Mouse (Mus musculus) embryonic fibroblast, embryonic 13.5 days (primary cell): ENCODE measurements around the gene Rbms3. TPM values are rescaled to one million over a fixed set of nuclear protein-coding genes. Genes with fewer than 3 reads are reported as not detected.
A peak's percentile ranks its signal among the peaks of the same experiment; 100 is the strongest.

Source experiments
- H3K27ac ChIP-seq: 2 replicates; pipeline ENCODE4 v1.5.1; 2012; ENCODE audit warnings: low read length, control low read depth, inconsistent platforms; ENCODE audit not compliant: insufficient read depth
- H3K4me1 ChIP-seq: 2 replicates; pipeline ENCODE4 v1.6.1; 2011; ENCODE audit warnings: low read length; ENCODE audit not compliant: control insufficient read depth, insufficient read depth
- H3K4me3 ChIP-seq: 2 replicates; pipeline ENCODE4 v1.5.1; 2011; ENCODE audit warnings: mild to moderate bottlenecking, control low read depth, low read length; ENCODE audit not compliant: insufficient read depth
- CTCF ChIP-seq: IDR thresholded peaks from 2 replicates; pipeline ENCODE4 v1.5.1; 2011; ENCODE audit warnings: mild to moderate bottlenecking, control low read depth, low read length, moderate library complexity, borderline replicate concordance; ENCODE audit not compliant: insufficient read depth
- POLR2A ChIP-seq: IDR thresholded peaks from 2 replicates; pipeline ENCODE4 v1.6.1; 2011; ENCODE audit warnings: low read depth, mild to moderate bottlenecking, control low read depth, low read length, moderate library complexity
- polyA plus RNA-seq: library from polyadenylated mRNA; stranded (reverse); fragments of >200 nt; gene quantifications from 2 replicates; pipeline ENCODE4 v1.2.4, GENCODE M21; 2011; ENCODE audit warnings: low read depth; ENCODE audit not compliant: missing spikeins, insufficient read length

Rbms3 gene
- polyA plus RNA-seq, 1 experiment: 114 TPM

- Histone ChIP-seq H3K4me1 (peaks cover 13% of the 10 kb centered on the region), H3K27ac (peak overlapping the region; percentile 14; the same call in 1 of the 2 replicates), H3K4me3 (no peak overlapping the region)
- TF ChIP-seq POLR2A (no peak), CTCF (no peak)
Measured at GRCm38 (mm10) chr9:117021506-117021905, 608.2 kb downstream of the Rbms3 start.

- no peak for TF ChIP-seq POLR2A
- no peak for TF ChIP-seq CTCF
Measured at GRCm38 (mm10) chr9:117020216-117020615, 609.5 kb downstream of the Rbms3 start.

GRCm38 (mm10) chr9:117018741-117019163 lies 611.0 kb downstream of the Rbms3 start:
- Histone ChIP-seq H3K4me1 (peaks cover 18% of the 10 kb centered on the region), H3K27ac (no peak overlapping the region), H3K4me3 (no peak overlapping the region)
- TF ChIP-seq POLR2A: no peak
- TF ChIP-seq CTCF: no peak

More at GRCm38 (mm10) chr9:117020216-117020615, 609.5 kb downstream of the Rbms3 start:
- no peak overlapping the region for H3K4me3 ChIP-seq
- no peak overlapping the region for H3K27ac ChIP-seq
- peaks cover 18% of the 10 kb centered on the region for H3K4me1 ChIP-seq

- Histone ChIP-seq H3K4me1 (peaks cover 18% of the 10 kb centered on the region), H3K27ac (no peak overlapping the region)
Measured at GRCm38 (mm10) chr9:117018301-117018700, 611.4 kb downstream of the Rbms3 start.

GRCm38 (mm10) chr9:117016605-117017319 lies 613.0 kb downstream of the Rbms3 start:
- Histone ChIP-seq H3K4me3 (no peak overlapping the region), H3K4me1 (peaks cover 15% of the 10 kb centered on the region), H3K27ac (0 out of 2 replicates have a peak overlapping the region, but pooled peaks have one; percentile 23)
- TF ChIP-seq POLR2A (no peak), CTCF (no peak)

More at GRCm38 (mm10) chr9:117018301-117018700, 611.4 kb downstream of the Rbms3 start:
- TF ChIP-seq CTCF: no peak
- TF ChIP-seq POLR2A: no peak
- no peak overlapping the region for H3K4me3 ChIP-seq

GRCm38 (mm10) chr9:117013386-117013785 lies 616.3 kb downstream of the Rbms3 start:
- no peak overlapping the region for H3K4me3 ChIP-seq
- TF ChIP-seq CTCF (no peak), POLR2A (no peak)
- H3K4me1 ChIP-seq: peaks cover 11% of the 10 kb centered on the region
- no peak overlapping the region for H3K27ac ChIP-seq

- Histone ChIP-seq H3K4me3 (no peak overlapping the region), H3K4me1 (0 out of 2 replicates have a peak, but pooled peaks cover under 1% of the 10 kb centered on the region), H3K27ac (no peak overlapping the region)
- no peak for TF ChIP-seq CTCF
- TF ChIP-seq POLR2A: no peak
Measured at GRCm38 (mm10) chr9:117010801-117011200, 618.9 kb downstream of the Rbms3 start.

GRCm38 (mm10) chr9:117008194-117008593 lies 621.5 kb downstream of the Rbms3 start:
- Histone ChIP-seq H3K4me3 (no peak overlapping the region), H3K27ac (no peak overlapping the region), H3K4me1 (no peaks in the 10 kb centered on the region)
- TF ChIP-seq POLR2A (no peak), CTCF (no peak)

- TF ChIP-seq POLR2A (no peak), CTCF (no peak)
- Histone ChIP-seq H3K27ac (peak overlapping the region; percentile 57; the same call in 1 of the 2 replicates), H3K4me1 (peaks cover 2% of the 10 kb centered on the region), H3K4me3 (no peak overlapping the region)
Measured at GRCm38 (mm10) chr9:117002083-117002482, 627.6 kb downstream of the Rbms3 start.

GRCm38 (mm10) chr9:116999186-116999585 lies 630.5 kb downstream of the Rbms3 start:
- H3K27ac ChIP-seq: peak overlapping the region; percentile 62

More at GRCm38 (mm10) chr9:116999186-116999585, 630.5 kb downstream of the Rbms3 start:
- no peak for TF ChIP-seq POLR2A
- no peak for TF ChIP-seq CTCF
- Histone ChIP-seq H3K4me3 (no peak overlapping the region), H3K4me1 (peaks cover 2% of the 10 kb centered on the region)
